Mouse (Mus musculus) lung, adult 2 months (tissue): Measurements from ENCODE around the gene Tnfsf18. TPM values are rescaled to one million over a fixed set of nuclear protein-coding genes. Genes with fewer than 3 reads are reported as not detected.

Experiments
- DNase-seq: peaks from one replicate; pipeline ENCODE4 v3.0.0; 2022
- H3K4me1 ChIP-seq: fragments of 200-500 bp; 2 replicates; pipeline ENCODE4 v1.6.1; 2011; ENCODE audit warnings: low read length; ENCODE audit not compliant: control insufficient read depth, insufficient read depth
- H3K4me3 ChIP-seq: fragments of 200-500 bp; replicated peaks from 2 replicates; pipeline ENCODE3; 2011; ENCODE audit warnings: low read depth, mild to moderate bottlenecking, control low read depth, low read length; ENCODE audit errors: extremely low read depth
- CTCF ChIP-seq: fragments of 200-500 bp; IDR thresholded peaks from 2 replicates; pipeline ENCODE4 v1.5.1; 2011; ENCODE audit warnings: mild to moderate bottlenecking, low read length, control low read depth; ENCODE audit not compliant: insufficient read depth
- POLR2A ChIP-seq: fragments of 200-500 bp; IDR thresholded peaks from 2 replicates; pipeline ENCODE4 v1.6.1; 2011; ENCODE audit warnings: low read depth, mild to moderate bottlenecking, control low read depth, low read length, borderline replicate concordance; ENCODE audit errors: extremely low read depth
- WGBS: fragments of 180-500 bp; shearing (Covaris S2); methylation state at CpG from one replicate; pipeline ENCODE4 v1.1.7; 2018; 5-methylcytosine and 5-hydroxymethylcytosine counted together
- polyA plus RNA-seq: library from polyadenylated mRNA; depleted of rRNA; stranded (reverse); fragments of >200 nt; gene quantifications from 2 replicates; pipeline ENCODE4 v1.2.3, GENCODE M21; 2012; rRNA removed

Tnfsf18 gene
- polyA plus RNA-seq, 1 experiment, result not detected

DNA sequence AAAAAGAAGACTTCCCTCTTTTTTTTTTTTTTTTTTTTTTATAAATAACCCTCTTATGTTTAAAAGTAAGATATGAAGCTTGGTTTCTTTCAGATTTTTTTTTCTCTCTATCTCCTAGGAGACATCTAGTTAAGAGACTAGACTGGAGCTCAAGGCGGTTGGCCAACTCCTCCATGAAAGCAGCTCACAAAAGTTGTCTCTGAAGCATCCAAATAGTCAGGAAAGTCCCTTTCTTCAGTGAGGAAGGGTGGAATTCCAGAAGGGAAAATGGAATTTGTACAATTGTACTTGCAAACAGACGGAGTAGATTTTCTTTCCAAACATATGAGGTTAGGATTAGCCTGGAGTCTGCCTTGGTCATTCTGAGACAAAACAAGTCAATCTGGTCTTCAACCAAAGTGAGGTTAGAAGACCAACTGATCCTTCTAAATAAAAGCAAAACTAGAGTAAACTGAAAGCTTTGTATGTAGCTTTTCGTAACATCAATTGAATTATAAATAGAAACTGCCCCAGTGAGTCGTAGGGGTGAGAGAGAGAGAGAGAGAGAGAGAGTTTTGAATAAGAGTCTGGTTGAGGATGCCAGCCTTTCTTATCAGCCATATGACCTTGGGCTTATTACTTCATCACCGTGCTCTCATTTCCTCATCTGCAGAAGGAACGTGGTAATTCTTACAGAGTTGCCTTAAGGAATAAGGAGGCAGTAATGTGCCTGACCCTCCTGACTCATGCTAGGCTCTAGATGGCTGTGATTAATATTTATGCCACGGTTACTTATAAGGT, 2.6 kb downstream of the Tnfsf18 start:
- WGBS, result 30% methylated on average over 7 of the region's 7 CpGs
- no peak for DNase-seq
- TF ChIP-seq CTCF, result no peak
- TF ChIP-seq POLR2A, result no peak
- Histone ChIP-seq H3K4me1 (peaks cover 4% of the 10 kb centered on the region), H3K4me3 (no peak overlapping the region)

DNA sequence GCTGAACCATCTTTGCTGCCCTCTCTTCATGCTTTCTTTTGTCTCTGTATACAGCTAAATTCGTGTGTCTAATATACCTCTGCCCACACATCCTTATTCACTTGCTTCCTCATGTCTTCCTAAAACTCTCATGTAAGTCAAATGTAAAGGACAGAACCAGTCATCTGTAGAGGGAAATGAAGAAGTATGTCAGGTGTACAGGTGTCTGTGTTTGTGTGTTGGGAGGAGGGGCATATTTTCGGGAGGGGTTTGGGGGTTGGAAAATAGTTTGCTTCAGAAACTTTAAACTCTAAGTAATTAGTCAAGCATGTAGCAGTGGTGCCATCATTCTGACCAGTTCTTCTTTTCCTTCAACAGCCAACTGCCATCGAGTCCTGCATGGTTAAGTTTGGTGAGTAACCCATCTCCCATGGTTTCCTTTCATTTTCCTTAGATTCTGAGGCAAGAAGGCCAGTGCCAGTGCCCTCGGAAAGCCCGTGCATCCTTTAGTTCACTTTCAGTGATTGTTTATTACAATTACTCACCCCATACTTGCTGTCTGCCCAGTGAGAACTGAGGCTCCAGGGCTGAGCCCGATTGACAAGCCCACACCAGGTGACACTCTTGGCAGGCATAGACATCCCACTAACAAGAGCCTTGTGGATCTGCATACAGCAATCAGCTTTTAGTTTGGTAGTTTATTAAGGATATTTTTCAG, 5.8 kb downstream of the Tnfsf18 start:
- TF ChIP-seq CTCF (no peak), POLR2A (no peak)
- Histone ChIP-seq H3K4me1 (no peaks in the 10 kb centered on the region; the same call in 1 of the 2 replicates), H3K4me3 (no peak overlapping the region)
- WGBS, result 74% methylated on average over 6 of the region's 6 CpGs
- no peak for DNase-seq

DNA sequence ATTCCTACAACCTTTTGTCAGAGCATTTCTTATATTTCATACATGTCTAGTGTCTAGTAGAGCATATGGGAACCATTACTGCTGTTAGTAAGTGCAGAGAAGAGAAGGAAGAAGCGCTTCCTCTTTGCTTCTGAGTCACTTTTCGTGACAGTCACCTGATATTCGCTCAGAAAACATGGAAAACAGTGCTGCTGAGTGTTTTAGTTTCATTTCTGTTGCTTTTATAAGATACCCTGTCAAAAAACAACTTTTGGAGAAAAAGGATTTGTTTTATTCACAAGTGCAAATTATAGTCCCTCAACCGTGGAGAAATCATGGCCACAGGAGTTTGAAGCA, 6.3 kb downstream of the Tnfsf18 start:
- 81% methylated on average over 4 of the region's 4 CpGs for WGBS
- no peak overlapping the region for H3K4me3 ChIP-seq
- no peaks in the 10 kb centered on the region; the same call in 1 of the 2 replicates for H3K4me1 ChIP-seq
- TF ChIP-seq POLR2A (no peak), CTCF (no peak)
- DNase-seq, result no peak

DNA sequence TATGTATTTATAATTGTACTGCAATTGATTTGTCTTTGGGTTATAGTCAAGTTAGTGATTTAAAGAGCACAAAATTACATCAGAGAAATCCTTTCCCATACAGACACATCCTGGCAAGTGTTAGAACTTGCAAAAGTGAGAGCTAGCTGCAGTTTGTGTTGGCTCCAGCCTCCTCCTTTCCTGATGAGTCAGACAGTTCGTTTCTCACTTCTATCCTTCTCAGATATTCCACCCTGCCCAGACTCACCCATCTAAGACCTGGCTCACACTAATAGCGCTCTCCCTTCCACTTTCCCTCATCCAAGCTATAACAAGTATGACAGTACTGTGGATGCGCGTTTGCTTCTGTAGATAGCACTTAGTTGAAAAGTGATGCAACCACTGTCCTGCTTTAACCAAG, 11.9 kb downstream of the Tnfsf18 start:
- 0 out of 2 replicates have a peak, but pooled peaks cover 3% of the 10 kb centered on the region for H3K4me1 ChIP-seq
- TF ChIP-seq CTCF (no peak), POLR2A (no peak)
- H3K4me3 ChIP-seq, result no peak overlapping the region
- DNase-seq, result no peak
- WGBS, result 75% methylated on average over 4 of the region's 4 CpGs

DNA sequence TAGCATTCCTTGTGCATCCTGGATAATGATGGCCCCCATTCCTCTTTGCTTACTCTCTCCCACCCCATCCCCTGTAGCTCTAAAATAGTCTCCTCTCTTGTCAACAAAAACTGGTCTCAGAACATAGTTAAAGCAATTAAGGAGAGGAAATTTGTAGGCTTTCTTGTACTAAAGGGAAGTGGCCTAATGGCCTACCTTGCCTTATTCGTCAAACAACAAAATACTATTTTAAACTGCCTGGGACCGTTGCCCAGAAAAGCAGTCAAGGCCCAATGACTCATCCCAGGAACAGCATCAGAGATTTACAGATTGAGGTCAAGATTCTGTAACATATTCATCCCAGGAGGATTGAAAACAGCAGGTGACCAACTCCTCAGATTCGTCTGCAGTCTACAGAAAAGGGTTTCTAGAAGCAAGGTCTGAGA, 13.2 kb downstream of the Tnfsf18 start:
- Histone ChIP-seq H3K4me1 (0 out of 2 replicates have a peak, but pooled peaks cover 3% of the 10 kb centered on the region), H3K4me3 (no peak overlapping the region)
- 18% methylated on average over 3 of the region's 3 CpGs for WGBS
- no peak for DNase-seq
- TF ChIP-seq CTCF (no peak), POLR2A (no peak)

DNA sequence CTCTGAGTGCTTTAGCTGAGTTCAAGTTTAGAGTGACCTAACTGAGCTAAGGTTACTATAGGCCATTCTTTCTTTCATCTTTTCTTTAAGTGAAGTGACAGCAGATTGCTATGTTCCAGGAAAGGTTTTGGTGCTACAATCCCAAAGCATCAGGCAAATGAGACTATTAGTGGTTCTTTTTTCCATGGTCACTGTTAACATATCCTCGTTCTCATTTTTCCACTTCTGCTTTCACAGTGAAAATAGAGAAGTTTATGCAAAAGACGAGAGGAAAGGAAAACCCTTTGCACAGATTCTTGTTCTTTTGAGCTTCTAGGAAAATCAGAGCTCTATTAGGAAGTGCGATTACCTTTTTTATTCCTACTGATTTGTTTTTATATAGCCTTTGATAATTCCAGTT, 22.9 kb downstream of the Tnfsf18 start:
- no peak for TF ChIP-seq CTCF
- TF ChIP-seq POLR2A, result no peak
- no peak for DNase-seq
- Histone ChIP-seq H3K4me3 (no peak overlapping the region), H3K4me1 (no peaks in the 10 kb centered on the region)
- 71% methylated on average over 3 of the region's 3 CpGs for WGBS

DNA sequence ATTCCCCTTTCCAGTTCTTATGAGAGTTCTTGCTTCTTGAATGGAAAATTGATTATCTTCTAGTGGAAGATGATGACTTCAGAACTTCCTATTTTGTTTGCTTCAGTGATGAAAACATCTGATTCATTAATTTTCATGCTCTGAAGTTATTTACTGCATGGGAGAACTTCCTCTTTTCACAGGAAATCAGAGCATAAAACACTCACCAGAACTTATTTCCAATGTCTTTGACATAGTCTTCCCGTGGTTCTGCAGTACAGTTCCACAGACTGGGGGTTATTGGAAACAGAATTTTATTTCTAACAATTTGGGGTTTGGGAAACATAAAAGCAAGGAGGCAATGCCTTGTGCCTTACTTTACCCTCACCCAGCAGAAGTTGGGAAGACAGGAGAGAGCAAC, 25.8 kb downstream of the Tnfsf18 start:
- H3K4me3 ChIP-seq, result no peak overlapping the region
- WGBS, result 58% methylated on average over 1 of the region's 1 CpGs
- no peaks in the 10 kb centered on the region for H3K4me1 ChIP-seq
- TF ChIP-seq POLR2A, result no peak
- TF ChIP-seq CTCF, result no peak
- DNase-seq, result no peak

DNA sequence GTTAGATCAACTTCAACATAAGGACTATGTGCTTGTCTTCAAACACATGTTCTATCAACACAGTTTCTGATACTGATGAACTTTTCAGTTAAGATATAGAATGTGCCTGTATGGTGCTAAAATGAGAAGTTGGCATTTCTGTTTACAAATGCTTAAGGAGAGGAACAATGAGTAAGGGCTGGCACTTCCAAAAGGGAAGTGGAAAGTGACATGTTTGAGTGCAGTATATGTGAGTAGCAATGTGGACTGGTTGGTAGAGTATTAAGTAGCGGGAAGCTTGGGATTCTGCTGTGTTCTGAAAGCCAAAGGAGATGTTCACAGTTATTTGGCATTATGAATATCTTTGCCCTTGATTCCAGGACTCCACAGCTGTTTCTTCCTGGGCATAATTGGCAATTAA, 33.7 kb downstream of the Tnfsf18 start:
- no peak for TF ChIP-seq CTCF
- TF ChIP-seq POLR2A, result no peak
- 75% methylated on average over 1 of the region's 1 CpGs for WGBS
- no peak for DNase-seq
- H3K4me1 ChIP-seq, result no peaks in the 10 kb centered on the region
- H3K4me3 ChIP-seq, result no peak overlapping the region

DNA sequence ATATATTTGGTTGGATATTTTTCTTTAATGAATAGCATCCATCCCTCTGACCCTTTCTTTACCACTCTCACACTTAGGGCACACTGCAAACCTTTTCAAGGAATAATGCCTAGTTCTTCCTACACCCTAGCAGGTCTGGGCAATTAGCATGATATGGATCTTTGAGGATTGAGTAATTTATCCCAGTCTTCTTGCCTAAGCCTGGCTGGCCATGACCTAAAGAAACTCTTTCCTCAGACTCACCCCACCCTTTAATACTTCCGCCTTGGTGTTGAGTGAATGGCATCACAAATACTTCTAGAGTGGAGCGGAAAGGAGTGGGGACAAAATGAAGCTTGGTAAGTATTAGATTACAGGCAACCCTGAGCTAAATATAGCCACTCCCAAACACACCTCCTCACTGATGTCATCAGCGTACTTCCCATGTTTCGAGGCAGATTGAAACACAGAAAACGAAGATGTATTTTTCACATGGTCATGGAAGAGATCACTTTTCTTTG, 56.2 kb downstream of the Tnfsf18 start:
- TF ChIP-seq POLR2A (no peak), CTCF (no peak)
- DNase-seq, result no peak
- no peaks in the 10 kb centered on the region; the same call in 1 of the 2 replicates for H3K4me1 ChIP-seq
- H3K4me3 ChIP-seq, result no peak overlapping the region
- WGBS, result 74% methylated on average over 5 of the region's 5 CpGs

DNA sequence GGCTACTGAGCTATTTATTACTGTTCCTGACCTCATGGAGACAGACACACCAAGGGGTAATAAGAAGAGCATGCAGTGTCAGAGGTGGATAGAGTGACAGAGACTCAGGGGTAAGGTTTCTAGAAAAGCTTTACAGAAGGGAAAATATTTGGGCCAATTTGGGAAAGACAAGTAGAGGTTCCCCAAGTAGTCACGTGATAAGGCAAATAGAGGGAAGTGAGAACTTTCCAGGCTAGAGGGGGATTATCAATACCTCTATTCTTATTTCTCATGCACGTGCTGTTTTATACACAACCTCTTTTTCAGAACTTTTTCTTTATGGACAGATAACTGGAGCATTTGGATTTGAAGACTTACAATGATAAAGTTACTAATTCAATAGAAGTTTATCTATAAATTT, 57.6 kb downstream of the Tnfsf18 start:
- H3K4me3 ChIP-seq, result no peak overlapping the region
- 78% methylated on average over 2 of the region's 2 CpGs for WGBS
- no peak for TF ChIP-seq POLR2A
- no peak for DNase-seq
- H3K4me1 ChIP-seq, result no peaks in the 10 kb centered on the region; the same call in 1 of the 2 replicates

Other genes starting within 250 kb of the Tnfsf18 start
- gene Prdx6, start 243.4 kb upstream of the Tnfsf18 start, polyA plus RNA-seq, result 304 and 466 TPM in 2 replicates
- not detected in 2 replicates for gene Tnfsf4, start 99.2 kb upstream of the Tnfsf18 start, polyA plus RNA-seq